Mouse (Mus musculus) liver, embryonic 16.5 days (tissue): Measurements from ENCODE around the gene Klf12. TPM values are rescaled to one million over a fixed set of nuclear protein-coding genes. Genes with fewer than 3 reads are reported as not detected.

ENCODE experiments used
- ATAC-seq: fragments of 200-750 bp; cut with Nextera tagmentation; 2 replicates; pipeline ENCODE4 v1.8.0; 2017; ENCODE audit warnings: low read depth, mild to moderate bottlenecking, moderate number of reproducible peaks, moderate library complexity
- H3K27ac ChIP-seq: fragments of 300-500 bp; sonication (generic); 2 replicates; pipeline ENCODE4 v1.5.1; 2014; ENCODE audit warnings: mild to moderate bottlenecking, low read length
- H3K27me3 ChIP-seq: fragments of 300-500 bp; sonication (generic); 2 replicates; pipeline ENCODE4 v1.6.1; 2014; ENCODE audit warnings: low read depth, low read length, mixed read lengths; ENCODE audit not compliant: control insufficient read depth, insufficient read depth
- H3K36me3 ChIP-seq: fragments of 300-500 bp; sonication (generic); 2 replicates; pipeline ENCODE4 v1.6.1; 2014; ENCODE audit warnings: mild to moderate bottlenecking; ENCODE audit not compliant: control insufficient read depth, insufficient read depth
- H3K4me1 ChIP-seq: fragments of 300-500 bp; sonication (generic); 2 replicates; pipeline ENCODE4 v1.6.1; 2014; ENCODE audit warnings: low read depth, low read length, mixed read lengths; ENCODE audit not compliant: control insufficient read depth
- H3K4me2 ChIP-seq: fragments of 300-500 bp; sonication (generic); 2 replicates; pipeline ENCODE4 v1.6.1; 2014; ENCODE audit warnings: low read depth, low read length, mixed read lengths
- H3K4me3 ChIP-seq: fragments of 300-500 bp; sonication (generic); 2 replicates; pipeline ENCODE4 v1.5.1; 2014; ENCODE audit warnings: low read depth, mild to moderate bottlenecking, low read length
- H3K9ac ChIP-seq: fragments of 300-500 bp; sonication (generic); 2 replicates; pipeline ENCODE4 v1.6.1; 2014; ENCODE audit warnings: low read depth, low read length
- H3K9me3 ChIP-seq: fragments of 300-500 bp; sonication (generic); replicated peaks from 2 replicates; pipeline ENCODE4 v1.6.1; 2016; ENCODE audit warnings: low read length; ENCODE audit not compliant: control insufficient read depth
- WGBS: fragments of 180-500 bp; shearing (Covaris S2); extraction: QIAGEN DNeasy Blood & Tissue Kit; methylation state at CpG from one replicate; pipeline ENCODE4 v1.1.7; 2014; ENCODE audit not compliant: insufficient replicate concordance; 5-methylcytosine and 5-hydroxymethylcytosine counted together
- polyA plus RNA-seq: library from polyadenylated mRNA; unstranded; fragments of >200 nt; fragmentation: Nextera tagmentation; extraction: Ambion mirVana; gene quantifications from 2 replicates; pipeline ENCODE4 v1.2.1, GENCODE M21; 2015

Gene Klf12
- polyA plus RNA-seq, 1 experiment from 2014 or later: 7.4 TPM

DNA sequence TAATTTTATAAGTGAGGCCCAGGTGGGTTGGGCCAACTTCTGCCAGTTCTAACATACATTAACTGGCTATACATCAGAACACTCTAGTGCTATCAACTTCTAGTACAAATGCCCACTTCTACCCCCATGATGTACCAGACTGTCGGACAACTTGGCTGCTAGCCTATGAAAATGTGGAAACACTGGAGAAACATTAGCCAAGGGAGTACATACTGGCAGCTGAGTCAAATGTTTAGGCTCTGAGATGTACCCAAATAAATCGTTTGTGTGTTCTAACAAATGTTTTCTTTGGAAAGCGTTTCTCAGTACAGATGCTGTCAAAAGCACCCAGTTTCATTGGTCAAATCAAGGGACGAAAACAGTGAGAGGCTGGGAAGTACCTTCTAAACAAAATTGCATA, 152.0 kb downstream of the Klf12 start:
- WGBS: 51% methylated on average over 4 of the region's 4 CpGs
- H3K4me3 ChIP-seq: no peak overlapping the region
- H3K9ac ChIP-seq: no peak overlapping the region
- H3K4me1 ChIP-seq: no peaks in the 10 kb centered on the region
- no peak overlapping the region for H3K4me2 ChIP-seq
- H3K27me3 ChIP-seq: no peaks in the 10 kb centered on the region
- no peaks in the 10 kb centered on the region; the same call in 1 of the 2 replicates for H3K9me3 ChIP-seq
- H3K36me3 ChIP-seq: no peaks in the 10 kb centered on the region
- H3K27ac ChIP-seq: no peak overlapping the region
- ATAC-seq: peak; percentile 70

DNA sequence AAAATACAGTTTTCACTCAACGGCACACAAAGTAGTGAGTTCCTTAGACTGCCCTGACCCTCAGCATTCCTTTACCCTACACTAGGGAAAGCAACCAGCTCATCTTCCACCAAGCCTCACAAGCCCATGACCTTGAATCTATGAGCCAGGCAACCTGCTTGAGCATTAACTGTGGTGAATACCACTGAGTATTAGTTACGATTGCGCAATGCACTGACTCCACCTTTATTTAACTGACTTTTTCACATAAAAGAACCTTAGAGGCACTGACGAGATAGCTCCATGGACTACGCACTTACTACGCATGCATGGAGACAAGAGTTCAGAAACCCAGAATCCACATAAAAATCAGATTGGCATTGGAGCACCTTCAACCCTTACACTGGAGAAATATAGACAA, 158.4 kb downstream of the Klf12 start:
- ATAC-seq: no peak
- no peaks in the 10 kb centered on the region; the same call in 1 of the 2 replicates for H3K9me3 ChIP-seq

DNA sequence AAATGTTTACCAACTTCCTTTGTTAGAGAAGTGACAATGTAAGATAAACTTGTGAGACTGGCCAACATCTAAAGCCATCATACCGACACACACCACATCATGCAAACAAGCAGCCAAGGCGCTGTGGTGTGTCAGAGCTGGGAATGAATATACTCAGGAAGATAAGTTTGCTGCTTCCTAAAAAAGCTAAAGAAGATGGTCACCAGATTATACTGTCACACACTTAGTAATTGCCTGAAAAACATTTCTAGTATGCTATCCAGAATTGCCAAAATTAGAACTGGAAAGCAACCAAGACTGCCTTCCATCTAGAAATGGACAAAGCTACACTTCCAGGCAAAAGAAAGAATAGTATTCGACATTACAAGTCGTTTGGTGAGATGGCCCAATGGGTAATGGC, 163.4 kb downstream of the Klf12 start:
- H3K4me1 ChIP-seq: no peaks in the 10 kb centered on the region
- no peaks in the 10 kb centered on the region for H3K36me3 ChIP-seq
- H3K27me3 ChIP-seq: no peaks in the 10 kb centered on the region
- ATAC-seq: no peak
- no peak overlapping the region for H3K4me2 ChIP-seq
- H3K9me3 ChIP-seq: no peaks in the 10 kb centered on the region
- no peak overlapping the region for H3K4me3 ChIP-seq
- H3K27ac ChIP-seq: no peak overlapping the region
- H3K9ac ChIP-seq: no peak overlapping the region
- WGBS: 60% methylated on average over 4 of the region's 4 CpGs

More for the DNA sequence above, 158.4 kb downstream of the Klf12 start:
- Histone ChIP-seq H3K36me3 (no peaks in the 10 kb centered on the region), H3K4me2 (no peak overlapping the region), H3K4me3 (no peak overlapping the region), H3K27me3 (no peaks in the 10 kb centered on the region), H3K27ac (no peak overlapping the region), H3K9ac (no peak overlapping the region), H3K4me1 (no peaks in the 10 kb centered on the region; the same call in 1 of the 2 replicates)
- WGBS: 72% methylated on average over 6 of the region's 6 CpGs

DNA sequence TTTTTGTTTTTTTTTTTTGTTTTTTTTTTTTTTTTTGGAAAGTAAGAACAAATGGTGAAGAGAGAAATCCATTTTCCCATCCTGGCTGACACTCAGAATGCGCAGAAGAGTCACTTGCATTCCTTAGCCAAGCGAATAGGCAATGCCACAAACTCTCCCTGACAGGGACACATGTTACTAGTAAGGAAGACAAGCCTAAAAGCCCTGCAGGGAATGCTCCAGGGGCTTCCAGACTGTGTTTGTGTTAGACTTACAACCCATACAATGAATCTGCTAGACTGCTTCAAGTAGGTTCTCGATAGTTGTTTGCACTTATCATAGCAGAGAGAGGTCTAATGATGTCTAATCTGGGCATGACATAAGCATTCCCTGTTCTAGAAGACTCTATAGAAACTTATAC, 164.6 kb downstream of the Klf12 start:
- H3K27me3 ChIP-seq: no peaks in the 10 kb centered on the region
- H3K27ac ChIP-seq: no peak overlapping the region
- H3K4me2 ChIP-seq: no peak overlapping the region
- no peak overlapping the region for H3K4me3 ChIP-seq
- H3K9me3 ChIP-seq: no peaks in the 10 kb centered on the region
- H3K36me3 ChIP-seq: no peaks in the 10 kb centered on the region
- no peaks in the 10 kb centered on the region for H3K4me1 ChIP-seq
- no peak overlapping the region for H3K9ac ChIP-seq
- ATAC-seq: no peak
- WGBS: 59% methylated on average over 3 of the region's 3 CpGs

DNA sequence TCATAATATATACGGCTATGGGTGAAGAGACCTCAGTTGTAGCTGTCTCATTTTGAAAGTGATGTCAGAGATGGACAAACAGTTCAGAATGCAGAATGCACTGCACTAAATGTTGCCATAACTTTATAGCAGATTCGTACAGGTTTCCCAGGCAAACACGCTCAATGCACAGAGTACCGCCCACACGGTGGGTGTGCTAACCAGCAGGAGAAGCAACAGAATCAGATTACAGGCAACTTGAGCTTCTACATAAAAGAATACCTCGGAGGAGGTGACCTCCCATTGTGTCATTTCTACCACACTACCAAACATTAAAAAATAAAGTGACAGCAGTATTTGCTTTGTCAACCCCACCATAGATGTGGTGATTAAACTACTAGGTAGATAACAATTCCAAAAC, 171.1 kb downstream of the Klf12 start:
- Histone ChIP-seq H3K36me3 (no peaks in the 10 kb centered on the region), H3K9me3 (no peaks in the 10 kb centered on the region), H3K4me1 (no peaks in the 10 kb centered on the region; the same call in 1 of the 2 replicates), H3K9ac (no peak overlapping the region), H3K27ac (no peak overlapping the region), H3K4me3 (no peak overlapping the region), H3K27me3 (no peaks in the 10 kb centered on the region), H3K4me2 (no peak overlapping the region)
- WGBS: 60% methylated on average over 6 of the region's 6 CpGs
- no peak for ATAC-seq

DNA sequence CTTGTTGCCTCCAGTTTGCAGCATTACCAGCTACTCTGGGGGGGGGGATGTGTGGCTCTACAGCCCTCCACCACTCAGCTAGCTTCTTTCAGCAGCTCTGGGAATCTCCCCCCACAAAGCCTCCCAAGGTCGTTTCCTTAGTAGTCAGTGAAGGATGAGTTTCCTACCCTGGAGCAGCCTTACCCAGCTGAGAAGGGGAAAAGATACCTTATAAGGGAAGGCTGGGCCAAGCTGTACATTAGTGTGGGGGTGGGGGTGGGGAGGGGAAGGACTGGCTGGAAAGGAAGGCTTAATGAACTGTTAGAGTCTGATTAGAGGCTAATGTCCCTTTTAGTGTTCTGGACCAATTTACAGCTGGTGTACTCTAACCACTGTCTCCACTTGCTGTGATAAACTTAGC, 172.7 kb downstream of the Klf12 start:
- Histone ChIP-seq H3K4me1 (no peaks in the 10 kb centered on the region; the same call in 1 of the 2 replicates), H3K27ac (no peak overlapping the region), H3K9ac (no peak overlapping the region), H3K4me3 (no peak overlapping the region), H3K27me3 (no peaks in the 10 kb centered on the region), H3K36me3 (no peaks in the 10 kb centered on the region), H3K9me3 (no peaks in the 10 kb centered on the region), H3K4me2 (no peak overlapping the region)
- WGBS: 17% methylated on average over 1 of the region's 1 CpGs
- ATAC-seq: no peak

DNA sequence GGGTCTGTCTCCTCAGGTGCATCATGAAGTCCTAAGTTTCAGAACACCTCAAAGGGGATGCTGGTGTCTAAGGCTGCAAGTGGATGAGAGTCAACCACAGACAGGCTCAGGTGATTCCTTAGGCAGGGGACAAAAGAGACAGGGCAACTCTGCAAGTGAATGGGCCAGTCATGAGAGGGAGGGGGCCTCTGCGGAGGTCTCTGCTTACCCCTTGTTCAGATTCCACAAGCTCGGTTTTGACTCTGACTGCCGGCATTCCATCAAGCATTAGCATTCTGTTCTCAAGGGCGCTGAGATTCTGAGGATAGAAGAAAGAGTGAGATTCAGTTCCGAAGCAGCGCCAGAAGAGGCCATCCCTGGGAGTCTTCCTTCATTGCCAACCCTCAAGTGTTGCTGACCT, 174.9 kb downstream of the Klf12 start:
- WGBS: 63% methylated on average over 6 of the region's 6 CpGs
- no peak overlapping the region for H3K27ac ChIP-seq
- no peaks in the 10 kb centered on the region for H3K27me3 ChIP-seq
- no peak for ATAC-seq
- no peaks in the 10 kb centered on the region for H3K36me3 ChIP-seq
- H3K4me2 ChIP-seq: no peak overlapping the region
- H3K9ac ChIP-seq: no peak overlapping the region
- no peaks in the 10 kb centered on the region; the same call in 1 of the 2 replicates for H3K9me3 ChIP-seq
- H3K4me1 ChIP-seq: no peaks in the 10 kb centered on the region; the same call in 1 of the 2 replicates
- no peak overlapping the region for H3K4me3 ChIP-seq

DNA sequence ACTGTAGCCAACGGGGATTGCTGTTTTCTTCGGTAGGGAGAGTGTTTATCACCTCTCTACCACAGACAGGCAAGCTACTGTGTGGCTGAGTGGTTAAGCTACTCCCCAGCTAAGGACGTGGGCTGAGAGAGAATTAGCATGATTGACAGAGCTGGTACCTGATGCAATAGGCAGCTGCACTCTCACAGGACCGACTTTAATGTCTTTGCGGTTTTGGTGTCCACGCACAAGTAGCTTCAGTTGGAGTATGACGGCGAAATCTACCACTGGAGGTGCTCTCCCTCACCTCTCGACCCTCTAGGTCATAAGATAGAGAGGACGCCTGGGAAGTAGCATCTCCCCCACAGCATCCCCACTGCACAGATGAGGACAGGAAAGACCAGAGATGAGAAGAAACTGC, 178.9 kb downstream of the Klf12 start:
- no peak overlapping the region for H3K4me2 ChIP-seq
- no peaks in the 10 kb centered on the region for H3K4me1 ChIP-seq
- H3K36me3 ChIP-seq: no peaks in the 10 kb centered on the region
- no peaks in the 10 kb centered on the region for H3K27me3 ChIP-seq
- WGBS: 69% methylated on average over 10 of the region's 10 CpGs
- no peak overlapping the region for H3K27ac ChIP-seq
- no peak overlapping the region for H3K4me3 ChIP-seq
- no peak overlapping the region for H3K9ac ChIP-seq
- no peak for ATAC-seq
- H3K9me3 ChIP-seq: no peaks in the 10 kb centered on the region; the same call in 1 of the 2 replicates

DNA sequence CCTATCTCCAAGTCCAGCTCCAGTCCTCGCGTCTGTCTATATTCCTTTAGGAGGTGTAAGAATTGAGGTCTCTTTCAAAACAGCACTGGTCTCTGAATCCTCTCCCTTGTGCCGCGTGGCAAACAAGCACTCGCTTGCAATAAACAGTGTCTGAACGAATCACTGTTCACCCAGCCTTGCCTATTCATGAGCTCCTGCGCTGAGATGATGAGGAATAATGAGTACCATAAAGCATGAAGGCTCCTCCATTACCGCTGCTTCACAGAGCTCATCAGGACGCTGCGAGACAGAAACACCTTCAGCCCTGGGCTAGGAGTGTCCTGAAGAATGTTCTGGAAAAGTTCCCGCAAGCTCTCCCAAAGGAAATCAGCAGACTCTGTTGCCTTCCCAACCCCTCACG, 179.7 kb downstream of the Klf12 start:
- WGBS: 78% methylated on average over 12 of the region's 12 CpGs
- Histone ChIP-seq H3K27me3 (no peaks in the 10 kb centered on the region), H3K4me2 (no peak overlapping the region), H3K9ac (no peak overlapping the region), H3K9me3 (no peaks in the 10 kb centered on the region; the same call in 1 of the 2 replicates), H3K27ac (no peak overlapping the region), H3K4me3 (no peak overlapping the region), H3K36me3 (no peaks in the 10 kb centered on the region), H3K4me1 (no peaks in the 10 kb centered on the region)
- ATAC-seq: no peak
